ENCODE assay signal across 11 mouse cellular contexts in the genomic region with DNA sequence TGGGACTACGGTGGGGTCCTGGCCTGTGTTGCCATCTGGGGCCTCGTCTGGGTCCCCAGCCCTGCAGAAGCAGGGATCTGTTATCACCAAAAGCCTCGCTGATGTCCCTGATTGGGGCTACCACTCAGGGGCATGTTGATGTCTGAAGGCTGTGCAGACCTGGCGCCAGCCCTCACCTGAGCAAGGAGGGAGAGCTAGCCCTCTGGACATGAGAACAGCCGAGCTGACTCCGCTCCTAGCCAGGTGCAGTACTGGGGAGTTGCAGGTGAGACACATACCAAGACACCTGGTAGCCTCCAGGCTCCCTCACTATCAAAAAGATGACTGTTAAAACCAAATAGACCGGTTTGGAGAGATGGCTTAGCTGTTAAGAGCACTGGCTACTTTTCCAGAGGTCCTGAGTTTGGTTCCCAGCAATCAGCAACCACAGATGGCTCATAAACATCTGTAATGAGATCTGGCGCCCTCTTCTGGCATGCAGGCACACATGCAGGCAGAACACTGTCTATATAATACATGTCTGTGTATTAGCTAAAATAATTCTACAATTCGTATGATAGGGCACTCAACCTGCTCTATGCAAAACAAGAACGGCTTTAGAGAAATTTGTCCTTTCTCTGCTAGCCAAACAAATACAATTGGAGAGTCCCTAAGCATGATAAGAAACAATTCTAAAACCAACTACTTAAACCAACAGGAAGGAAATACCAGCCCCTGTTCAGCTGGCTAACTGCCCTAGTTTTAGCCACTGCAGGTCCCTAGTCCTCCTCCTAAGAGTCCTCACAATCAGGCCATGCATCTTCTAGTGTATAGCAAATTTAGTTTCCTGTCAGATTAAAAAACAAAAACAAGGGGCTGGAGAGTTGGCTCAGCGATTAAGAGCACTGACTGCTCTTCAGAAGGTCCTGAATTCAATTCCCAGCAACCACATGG. TPM values are rescaled to one million over a fixed set of nuclear protein-coding genes. Genes with fewer than 3 reads are reported as not detected.
DNase-seq lines count a peak whose midpoint lies in the region; ATAC-seq lines count a peak whose summit lies in the region.
"Had no signal": no experiment of that assay in that cellular context is flagged by ENCODE, and none has a peak within 500 bp of the region (broad histone marks: within the 10 kb centered on the region; RNA-seq: fewer than 3 reads in every experiment).

No protein-coding gene starts in this region.

- no peaks in the 10 kb centered on the region for H3K9me3 ChIP-seq in midbrain, embryonic 15.5 days
- H3K9me3 ChIP-seq: embryonic facial prominence, embryonic 12.5 days; limb, embryonic 12.5 days; neural tube, embryonic 12.5 days had no signal

- 79% methylated on average over 11 of the region's 11 CpGs for WGBS in midbrain, embryonic 15.5 days

- no peaks in the 10 kb centered on the region for H3K36me3 ChIP-seq in midbrain, embryonic 15.5 days (replicated peaks)
- H3K36me3 ChIP-seq: embryonic facial prominence, embryonic 12.5 days; limb, embryonic 12.5 days; neural tube, embryonic 12.5 days had no signal

- H3K4me3 ChIP-seq in midbrain, embryonic 15.5 days = no peak overlapping the region
- H3K4me3 ChIP-seq: embryonic facial prominence, embryonic 12.5 days; limb, embryonic 12.5 days; neural tube, embryonic 12.5 days had no signal

- peak; percentile 9 to 35 for DNase-seq in adrenal gland, adult (ENCODE audit: inconsistent age in 2 of 2, low spot score in 1 of 2)
- no peak for DNase-seq in adrenal gland, postnatal 4 days (ENCODE audit: low spot score in 2 of 2)
- DNase-seq in kidney, postnatal 4 days = peak; percentile 16 to 32
- DNase-seq in kidney, adult 9 months = no peak
- peak; percentile 67 for DNase-seq in R1 (ENCODE audit: low read depth, low spot score)
- no peak for DNase-seq in cerebellum, postnatal 14 days

- ATAC-seq in megakaryocyte progenitor cell, adult 5-6 weeks (replicated peaks; ENCODE audit: poor library complexity) = peak; percentile 58
- no peak for ATAC-seq in midbrain, embryonic 15.5 days (replicated peaks)

- no peaks in the 10 kb centered on the region for H3K27me3 ChIP-seq in midbrain, embryonic 15.5 days (replicated peaks)
- H3K27me3 ChIP-seq: embryonic facial prominence, embryonic 12.5 days; limb, embryonic 12.5 days; neural tube, embryonic 12.5 days had no signal

- no peak overlapping the region for H3K4me2 ChIP-seq in midbrain, embryonic 15.5 days
- H3K4me2 ChIP-seq: embryonic facial prominence, embryonic 12.5 days; limb, embryonic 12.5 days; neural tube, embryonic 12.5 days had no signal

- H3K27ac ChIP-seq in midbrain, embryonic 15.5 days = no peak overlapping the region
- H3K27ac ChIP-seq: embryonic facial prominence, embryonic 12.5 days; limb, embryonic 12.5 days; neural tube, embryonic 12.5 days had no signal

- no peaks in the 10 kb centered on the region for H3K4me1 ChIP-seq in midbrain, embryonic 15.5 days
- H3K4me1 ChIP-seq: embryonic facial prominence, embryonic 12.5 days; limb, embryonic 12.5 days; neural tube, embryonic 12.5 days had no signal

- no peak overlapping the region for H3K9ac ChIP-seq in midbrain, embryonic 15.5 days
- H3K9ac ChIP-seq: embryonic facial prominence, embryonic 12.5 days; limb, embryonic 12.5 days; neural tube, embryonic 12.5 days had no signal

RNA-seq across cellular contexts. Expression of gene Spink2, which starts 12.0 kb away (rescaled TPM):
- under 1 TPM in 1 of 2 experiments, not detected in 1; 0.54 TPM for total RNA-seq in adrenal gland, postnatal 4 days (2021)
- 0.76 TPM in 1 of 2 replicates, not detected in the other for total RNA-seq in megakaryocyte progenitor cell, adult 5-6 weeks (2015)
- 0.79 TPM in 1 of 2 replicates, not detected in the other for total RNA-seq in megakaryocyte progenitor cell, adult 5-6 weeks (2017)
- 0.41 TPM in 1 of 2 replicates, not detected in the other for polyA plus RNA-seq in midbrain, embryonic 15.5 days (2015; fragmentation: Nextera tagmentation; extraction: Ambion mirVana)

RNA-seq across cellular contexts. Expression of gene Rest, which starts 42.0 kb away (rescaled TPM):
- 10 to 100 TPM; 39.0 to 42.6 TPM for total RNA-seq in adrenal gland, postnatal 4 days (2021)
- total RNA-seq in megakaryocyte progenitor cell, adult 5-6 weeks (2015) = 28.3 and 32.2 TPM in 2 replicates
- total RNA-seq in megakaryocyte progenitor cell, adult 5-6 weeks (2017) = 43.3 and 47.9 TPM in 2 replicates
- 6.4 and 6.7 TPM in 2 replicates for polyA plus RNA-seq in midbrain, embryonic 15.5 days (2015; fragmentation: Nextera tagmentation; extraction: Ambion mirVana)

Comparison
In these comparisons a context has a peak if more than half of its experiments do, and no peak if none do; other contexts are left out.
1. DNase-seq: peak in adrenal gland, adult (2 of 2), kidney, postnatal 4 days (2 of 2) and R1 (single experiment); none in adrenal gland, postnatal 4 days (0 of 2), kidney, adult 9 months (single experiment) and cerebellum, postnatal 14 days (0 of 2).